Mouse (Mus musculus): ENCODE measurements at regions not wholly inside any gene's neighbourhood (a gene's known extent, or its start where the extent isn't known, plus 50 kb on each side); places are given as distances from the start of the nearest gene placed in this dataset.

DNA sequence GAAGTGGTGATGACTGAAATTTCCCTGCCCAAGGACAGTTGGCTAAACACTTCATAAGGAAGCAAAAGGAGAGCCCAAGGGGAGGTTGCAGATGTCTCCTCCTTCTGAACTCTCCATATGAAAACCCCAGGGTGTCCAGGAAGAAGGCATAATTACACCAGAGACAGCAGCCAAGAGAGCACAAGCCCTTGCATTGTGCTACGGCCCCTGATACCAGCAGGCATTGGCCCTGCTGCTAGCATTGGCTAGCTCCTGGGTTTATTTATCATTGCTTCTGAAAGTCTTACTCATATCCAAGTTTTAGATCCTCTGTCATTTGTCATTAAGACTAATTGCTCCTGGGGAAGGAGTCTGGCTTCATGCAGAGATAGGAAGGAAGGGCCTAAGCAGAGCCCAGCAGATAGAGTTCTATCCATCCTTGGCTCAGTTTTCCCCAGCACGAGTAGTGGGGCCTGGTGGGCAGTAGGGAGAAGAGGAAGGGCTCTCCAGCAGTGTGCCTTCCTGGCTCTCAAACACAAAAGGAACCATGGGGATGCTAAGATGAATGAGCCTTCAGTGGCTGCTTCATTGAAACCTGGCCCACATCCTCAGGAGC lies 98.5 kb upstream of the Tmc3 start:
- no peak for DNase-seq

DNA sequence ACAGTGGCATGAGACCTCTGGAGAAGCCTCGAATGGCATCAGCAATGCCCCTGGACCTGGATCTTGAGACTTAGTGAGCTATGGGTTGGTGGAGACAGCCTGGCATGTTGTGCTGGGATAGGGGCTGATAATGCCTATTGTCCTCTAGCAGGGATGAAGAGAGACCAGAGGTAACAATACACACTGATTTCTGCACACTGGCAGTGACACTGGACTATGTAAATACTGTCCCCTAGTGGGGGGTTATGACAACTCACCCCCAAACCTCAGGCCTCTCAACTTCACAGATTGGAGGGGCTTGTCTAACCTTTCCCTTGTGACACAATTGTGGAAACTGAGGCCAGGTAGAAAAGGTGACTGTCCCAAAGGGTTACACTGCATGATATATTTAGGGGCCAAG lies 94.9 kb upstream of the Tmc3 start:
- DNase-seq, result peak in 1 of 2 experiments; percentile 41

DNA sequence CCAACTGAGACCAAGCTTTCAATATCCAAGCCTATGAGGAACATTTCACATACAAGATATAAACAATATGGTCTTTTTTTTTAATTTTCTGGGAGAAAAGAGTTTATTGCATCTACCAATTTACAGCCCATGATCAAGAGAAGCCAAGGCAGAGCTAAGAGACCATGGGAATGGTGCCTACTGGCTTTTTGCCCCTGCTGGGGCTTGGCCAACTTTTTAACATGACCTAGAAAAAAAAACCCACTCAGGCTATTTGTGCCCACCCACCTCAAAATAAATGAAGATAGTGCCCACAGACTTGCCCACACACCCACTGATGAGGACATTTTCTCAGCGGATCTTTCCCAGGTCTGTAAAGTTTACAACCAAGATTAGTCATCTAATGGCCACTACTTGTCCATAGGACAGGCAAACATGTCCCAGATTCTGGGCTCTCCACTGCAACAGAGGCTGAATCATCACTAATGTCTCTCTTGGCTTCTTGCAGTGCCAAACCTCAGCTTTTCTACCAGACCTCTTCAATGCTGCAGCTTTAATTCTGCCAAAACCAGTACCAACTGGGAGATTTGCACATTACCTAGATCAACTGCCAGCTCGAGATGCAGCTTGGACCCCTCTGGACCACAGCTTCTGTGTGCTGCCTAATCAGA lies 79.6 kb upstream of the Tmc3 start:
- no peak for DNase-seq

DNA sequence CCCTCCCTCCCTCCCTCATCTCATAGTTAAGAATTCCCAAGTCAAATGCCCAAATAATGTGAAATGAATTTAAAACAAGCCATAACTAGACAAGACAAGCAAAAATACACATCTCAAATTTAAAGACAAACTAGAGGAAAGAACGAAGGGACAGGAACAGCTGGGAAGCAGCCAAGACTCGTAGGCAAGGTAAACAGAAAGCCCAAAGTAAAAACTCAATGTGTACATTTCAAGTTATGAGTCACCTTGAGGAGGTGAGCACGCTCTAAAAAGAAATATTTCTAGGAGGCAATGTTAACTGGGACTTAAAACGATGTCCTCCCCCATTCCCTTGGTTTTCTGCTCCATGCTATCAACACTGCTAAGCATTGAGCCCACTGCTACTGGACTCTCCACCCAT lies 68.4 kb upstream of the Tmc3 start:
- no peak for DNase-seq

DNA sequence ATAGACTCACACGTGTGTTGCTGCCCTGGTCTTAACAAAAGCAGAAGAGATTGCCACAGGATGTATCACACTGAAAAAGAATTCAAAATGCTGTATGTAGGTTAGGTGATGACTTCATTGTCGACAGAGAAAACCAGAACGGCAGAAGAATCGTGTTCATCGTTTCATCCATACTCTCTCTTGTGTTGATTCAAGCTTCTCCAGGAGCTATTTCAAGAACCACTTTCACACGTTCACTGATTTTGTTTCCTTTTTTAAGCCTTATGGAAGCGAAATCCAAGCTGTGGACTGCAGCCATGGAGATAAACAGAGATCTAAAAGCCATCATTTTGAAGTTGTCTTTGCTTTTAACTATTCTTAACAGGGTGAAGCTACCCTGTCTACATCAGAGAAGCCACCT lies 63.2 kb upstream of the Tmc3 start:
- no peak for DNase-seq

Data from kidney, postnatal 4 days (tissue).